8 mouse cellular contexts compared by ENCODE assay signal in genomic region chr1:38985308-38985707, GRCm38 (mm10). TPM values are rescaled to one million over a fixed set of nuclear protein-coding genes. Genes with fewer than 3 reads are reported as not detected.
DNase-seq lines count a peak whose midpoint lies in the region; ATAC-seq and TF ChIP-seq lines count a peak whose summit lies in the region.

Gene Pdcl3 (plus strand): TSS chr1:38985608.

- H3K9me3 ChIP-seq in hindbrain, embryonic 15.5 days = no peaks in the 10 kb centered on the region
- H3K9me3 ChIP-seq in liver, postnatal 0 days (ENCODE audit: low read length) = no peaks in the 10 kb centered on the region

- WGBS in cerebellum, adult 2 months = 89% methylated on average over 3 of the region's 3 CpGs
- 91% methylated on average over 3 of the region's 3 CpGs for WGBS in hindbrain, embryonic 15.5 days
- WGBS in liver, postnatal 0 days (ENCODE audit: insufficient replicate concordance) = 71% methylated on average over 3 of the region's 3 CpGs

- H3K36me3 ChIP-seq in hindbrain, embryonic 15.5 days = no peaks in the 10 kb centered on the region
- H3K36me3 ChIP-seq in liver, postnatal 0 days (replicated peaks; ENCODE audit: insufficient read depth, low read length) = no peaks in the 10 kb centered on the region

- no peak within 1 kb of the TSS for H3K27ac ChIP-seq in cerebellum, adult 2 months (ENCODE audit: insufficient read depth, low read length)
- H3K27ac ChIP-seq in hindbrain, embryonic 15.5 days (replicated peaks) = no peak within 1 kb of the TSS
- H3K27ac ChIP-seq in liver, postnatal 0 days (ENCODE audit: low read depth) = no peak within 1 kb of the TSS; the same call in 1 of the 2 replicates

- 0 out of 2 replicates have a peak, but pooled peaks cover 3% of the 10 kb centered on the region for H3K4me1 ChIP-seq in cerebellum, adult 2 months (ENCODE audit: control insufficient read depth, insufficient read depth, low read length)
- peaks cover 14% of the 10 kb centered on the region for H3K4me1 ChIP-seq in hindbrain, embryonic 15.5 days (replicated peaks)
- peaks cover 10% of the 10 kb centered on the region; the same call in 1 of the 2 replicates for H3K4me1 ChIP-seq in liver, postnatal 0 days (ENCODE audit: insufficient read depth)

- no peak for TF ChIP-seq POLR2A in cerebellum, adult 2 months (IDR thresholded peaks at IDR 0.05; ENCODE audit: borderline replicate concordance, insufficient read depth, low read length)

- H3K4me2 ChIP-seq in hindbrain, embryonic 15.5 days = no peak within 1 kb of the TSS
- H3K4me2 ChIP-seq in liver, postnatal 0 days (ENCODE audit: low read depth, low read length) = no peak within 1 kb of the TSS

- TF ChIP-seq EP300 in liver, postnatal 0 days (IDR thresholded peaks at IDR 0.05; ENCODE audit: low read depth) = no peak

- no peak within 1 kb of the TSS for H3K4me3 ChIP-seq in cerebellum, adult 2 months (replicated peaks; ENCODE audit: insufficient read depth, low read depth, low read length)
- H3K4me3 ChIP-seq in hindbrain, embryonic 15.5 days = no peak within 1 kb of the TSS
- H3K4me3 ChIP-seq in liver, postnatal 0 days (ENCODE audit: low read depth, low read length) = no peak within 1 kb of the TSS

- DNase-seq in cerebellum, adult 2 months = no peak
- no peak for DNase-seq in adrenal gland, postnatal 10 days
- DNase-seq in gastrocnemius, adult 8-10 months (ENCODE audit: low spot score in 2 of 2) = no peak
- DNase-seq in liver, postnatal 0 days = no peak
- DNase-seq in yolk sac, embryonic 10.5 days (ENCODE audit: low spot score) = no peak
- DNase-seq in kidney, adult 9 months = no peak

- H3K9ac ChIP-seq in hindbrain, embryonic 15.5 days = no peak within 1 kb of the TSS
- no peak within 1 kb of the TSS for H3K9ac ChIP-seq in liver, postnatal 0 days (replicated peaks)

- ATAC-seq in cerebellum, adult (ENCODE audit: insufficient number of reproducible peaks, low FRiP score, low TSS enrichment) = no peak
- ATAC-seq in hindbrain, embryonic 15.5 days (ENCODE audit: low FRiP score, low read depth) = no peak
- no peak for ATAC-seq in liver, postnatal 0 days

- H3K27me3 ChIP-seq in cerebellum, adult 2 months (ENCODE audit: control insufficient read depth, insufficient read depth, low read length) = no peaks in the 10 kb centered on the region
- no peaks in the 10 kb centered on the region for H3K27me3 ChIP-seq in hindbrain, embryonic 15.5 days
- H3K27me3 ChIP-seq in liver, postnatal 0 days (ENCODE audit: insufficient read depth, low read length) = no peaks in the 10 kb centered on the region

- TF ChIP-seq CTCF in cerebellum, adult 2 months (IDR thresholded peaks at IDR 0.05; ENCODE audit: borderline replicate concordance, insufficient read depth, low read depth, low read length) = no peak
- TF ChIP-seq CTCF in liver, postnatal 0 days (IDR thresholded peaks at IDR 0.05; ENCODE audit: low read depth) = no peak

RNA-seq across cellular contexts. Expression of gene Pdcl3, which starts in this region (rescaled TPM):
- polyA plus RNA-seq in cerebellum, adult 2 months (2012; rRNA removed) = 59.8 and 65.4 TPM in 2 replicates
- 10 to 100 TPM; 75.0 to 78.8 TPM for total RNA-seq in adrenal gland, postnatal 10 days (2021)
- total RNA-seq in gastrocnemius, adult 8-10 months (2022) = 10 to 100 TPM; 61.7 to 82.6 (median 76.8) TPM
- polyA plus RNA-seq in hindbrain, embryonic 15.5 days (2015; fragmentation: Nextera tagmentation; extraction: Ambion mirVana) = 149 and 155 TPM in 2 replicates
- polyA plus RNA-seq in liver, postnatal 0 days (2015; fragmentation: Nextera tagmentation; extraction: Ambion mirVana) = 42.5 and 42.8 TPM in 2 replicates
